Mouse (Mus musculus) lung, postnatal 14 days (tissue): ENCODE results near the gene Taok2.

Source experiments
- DNase-seq: peaks from one replicate; pipeline ENCODE4 v3.0.0; 2021

Gene Taok2

DNA sequence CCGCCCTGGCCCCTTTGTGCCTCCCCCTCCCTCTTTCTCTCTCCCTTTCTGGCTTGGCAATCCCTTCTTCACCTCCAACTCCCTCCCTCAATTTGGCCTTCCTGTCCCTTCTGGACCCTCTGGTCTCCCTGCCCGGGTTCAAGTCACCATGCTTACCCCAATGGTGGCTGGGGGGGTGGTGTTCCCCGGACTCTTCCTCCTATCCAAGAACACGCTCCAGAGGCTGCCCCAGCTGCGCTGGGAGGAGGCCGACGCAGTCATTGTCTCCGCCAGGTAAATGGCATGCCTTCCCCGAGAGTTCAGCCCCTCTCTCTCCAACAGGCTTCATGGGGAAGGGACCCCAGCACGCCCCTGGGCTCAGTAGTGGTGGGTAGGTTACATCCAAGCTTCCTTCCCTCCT is 60.6 kb downstream of the Taok2 start:
- DNase-seq, result no peak

DNA sequence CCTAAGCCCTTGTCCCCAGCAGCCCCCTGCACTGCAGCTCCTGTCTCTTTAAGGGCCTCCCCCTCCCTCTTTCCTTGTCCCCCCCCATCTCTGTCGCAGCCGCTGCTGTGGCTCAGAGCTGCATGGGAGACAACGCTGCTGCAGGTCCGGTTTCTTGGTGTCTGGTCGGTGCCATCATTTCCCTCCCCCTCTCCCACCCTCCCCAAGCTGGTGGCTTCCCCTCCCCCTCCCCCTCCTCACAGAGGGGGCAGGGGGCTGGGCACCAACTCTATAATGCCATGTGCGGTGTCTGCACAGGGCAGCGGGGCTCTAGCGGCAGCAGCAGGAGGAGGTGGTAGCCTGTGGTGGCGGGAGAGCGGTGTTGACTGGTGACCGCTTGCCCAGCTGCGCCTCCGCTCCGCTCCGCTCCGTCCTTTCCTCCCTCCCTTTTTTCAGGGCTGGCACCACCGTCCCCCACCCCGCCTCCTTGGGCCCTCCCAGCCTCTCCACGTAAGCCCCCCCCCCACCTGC is 61.2 kb downstream of the Taok2 start:
- no peak for DNase-seq

DNA sequence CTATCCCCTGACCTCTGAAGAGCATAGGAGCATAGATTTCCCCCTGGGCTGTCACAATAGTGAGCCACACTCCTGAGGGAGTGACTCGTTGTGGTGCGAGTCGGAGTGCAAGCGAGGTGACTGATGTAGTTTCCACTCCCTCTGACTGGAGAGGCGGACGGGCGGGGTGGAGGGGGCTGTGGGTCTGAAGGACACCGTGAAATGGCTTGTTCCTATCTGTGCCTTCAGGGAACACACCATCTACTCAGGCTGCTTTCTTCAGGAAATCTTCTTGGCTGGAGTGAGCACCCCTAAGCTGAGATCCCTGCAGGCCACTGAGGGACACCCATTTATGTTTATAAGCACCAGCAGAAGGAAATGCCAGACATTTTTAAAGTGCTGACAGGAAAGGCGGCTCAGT is 61.8 kb downstream of the Taok2 start:
- DNase-seq, result no peak

DNA sequence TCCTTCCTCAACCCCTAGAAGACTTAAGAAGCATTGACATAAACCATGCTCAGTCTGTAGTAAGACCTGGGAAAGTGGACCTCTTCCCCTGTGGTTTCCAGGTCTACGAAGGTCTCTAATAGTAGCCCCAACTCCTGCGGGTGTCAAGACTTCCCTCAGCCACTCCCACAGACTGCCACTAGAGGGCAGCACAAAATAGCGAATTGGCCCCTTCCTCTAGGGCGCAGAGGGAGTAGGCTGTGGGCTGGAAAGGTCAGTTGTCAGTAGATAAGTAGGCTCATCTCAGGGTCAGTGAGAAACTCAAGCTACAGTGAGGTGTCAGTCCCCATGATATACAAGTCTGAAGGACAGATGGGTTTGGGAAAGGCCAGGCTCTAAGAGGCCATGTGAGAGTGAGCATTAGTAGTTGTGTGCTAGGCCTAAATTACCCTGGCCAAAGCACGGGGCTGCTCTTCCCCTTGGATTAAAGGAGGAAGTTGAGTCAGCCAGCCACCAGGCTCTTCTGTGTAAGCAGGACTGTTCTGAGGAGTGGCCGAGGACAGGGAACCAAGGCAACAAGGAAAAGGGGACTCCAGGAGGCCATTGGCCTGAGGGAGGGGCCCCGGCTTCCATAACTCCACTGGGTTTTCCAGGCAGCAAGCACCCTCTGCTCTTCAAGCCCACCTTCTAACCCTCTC is 62.5 kb downstream of the Taok2 start:
- DNase-seq, result peak; percentile 89

DNA sequence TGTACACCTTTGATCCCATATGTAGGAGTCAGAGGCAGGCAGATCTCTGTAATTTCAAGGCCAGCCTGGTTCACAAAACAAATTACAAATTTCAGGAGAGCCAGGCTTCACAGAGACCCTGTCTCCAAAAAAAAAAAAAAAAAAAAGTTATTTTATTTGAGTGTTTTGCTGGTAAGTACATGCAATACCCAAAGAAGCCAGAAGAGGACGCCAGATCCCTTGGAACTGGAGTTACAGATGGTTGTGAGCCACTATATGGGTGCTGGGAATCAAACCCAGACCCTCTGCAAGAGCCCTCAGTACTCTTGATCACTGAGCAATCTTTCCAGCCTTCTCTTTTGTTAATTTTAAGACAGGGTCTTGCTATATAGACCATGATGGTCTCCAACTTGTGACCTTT is 65.7 kb downstream of the Taok2 start:
- no peak for DNase-seq

DNA sequence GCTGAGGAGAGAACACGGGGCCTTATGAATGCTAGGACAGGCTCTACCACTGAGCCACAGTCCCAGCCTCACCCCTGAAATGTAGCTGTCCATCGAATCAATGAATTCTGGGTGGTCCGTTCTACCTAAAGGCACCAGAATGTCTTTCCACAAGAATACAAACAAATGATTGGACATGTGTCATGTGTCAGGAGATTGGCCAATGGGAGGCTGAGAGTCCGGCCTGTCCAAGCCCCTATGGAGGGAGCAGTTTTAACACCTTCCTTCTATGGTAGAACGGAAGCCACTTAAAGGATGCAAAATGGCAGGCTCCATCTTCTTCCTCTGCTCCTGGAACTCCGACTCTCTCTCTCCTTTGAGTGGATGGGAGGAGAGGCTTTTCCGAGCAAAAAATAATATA is 66.9 kb downstream of the Taok2 start:
- no peak for DNase-seq

DNA sequence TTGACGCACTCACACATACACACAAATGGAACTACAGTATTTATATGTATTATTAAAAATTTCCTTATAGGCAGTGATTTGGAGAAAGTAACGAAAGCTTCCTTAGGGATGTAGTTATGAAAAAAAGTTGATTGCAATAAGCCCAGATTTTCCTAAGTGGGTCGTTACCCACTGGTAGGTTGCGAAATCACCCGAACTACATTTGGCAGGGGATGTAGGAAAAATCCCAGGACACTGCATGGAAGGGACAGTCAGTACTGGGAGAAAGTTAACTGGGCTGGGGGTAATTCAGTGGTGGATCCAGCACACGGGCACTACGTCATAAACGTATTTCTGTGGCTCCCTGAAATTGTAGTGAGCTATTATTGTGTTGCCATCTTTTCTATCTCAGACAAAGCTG is 68.0 kb downstream of the Taok2 start:
- DNase-seq, result no peak

DNA sequence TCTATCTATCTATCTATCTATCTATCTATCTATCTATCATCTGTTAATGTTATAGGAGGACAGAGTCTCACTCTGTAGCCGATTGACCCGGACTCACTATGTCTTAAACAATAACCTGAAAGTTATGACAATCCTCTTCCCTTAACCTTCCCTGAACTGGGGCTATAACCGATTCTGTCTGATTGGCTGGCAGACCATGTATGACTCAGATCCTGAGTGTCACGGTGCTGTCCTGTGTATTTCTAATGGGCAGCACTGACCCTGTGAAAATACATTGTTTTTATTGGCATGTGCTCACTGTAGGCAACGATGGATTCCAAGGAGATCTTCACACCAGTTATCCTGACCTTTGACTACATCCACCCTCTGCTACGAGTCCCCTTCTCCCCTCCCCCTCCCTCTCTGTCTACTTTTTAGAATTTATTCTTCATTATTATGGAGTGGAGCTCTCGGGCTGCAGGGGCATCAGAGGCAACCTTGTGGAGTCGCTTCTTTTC is 68.7 kb downstream of the Taok2 start:
- DNase-seq, result no peak
